Mouse (Mus musculus) megakaryocyte-erythroid progenitor cell, adult 5 weeks (primary cell): Measurements from ENCODE around the gene Vstm2l. TPM values are rescaled to one million over a fixed set of nuclear protein-coding genes. Genes with fewer than 3 reads are reported as not detected.

Experiments used
- polyA plus RNA-seq: library from polyadenylated mRNA; stranded (reverse); fragments of >175 nt; gene quantifications from 2 replicates; pipeline ENCODE4 v1.2.3, GENCODE M21; 2012

Vstm2l gene
- polyA plus RNA-seq: not detected in 2 replicates

GRCm38 (mm10) chr2:157914105-157914764 is at the start of gene Vstm2l:
Vstm2l (plus strand) TSS chr2:157914653.

Other genes starting within 250 kb of the Vstm2l start
- gene Ctnnbl1, start 177.3 kb upstream of the Vstm2l start, polyA plus RNA-seq: 20.0 and 27.6 TPM in 2 replicates
- gene Tti1, start 113.8 kb downstream of the Vstm2l start, polyA plus RNA-seq: 5.3 and 5.8 TPM in 2 replicates
- gene Rprd1b, start 113.8 kb downstream of the Vstm2l start, polyA plus RNA-seq: 34.8 and 37.7 TPM in 2 replicates
- gene Tgm2, start 231.8 kb downstream of the Vstm2l start, polyA plus RNA-seq: 10.0 and 20.0 TPM in 2 replicates